Mouse (Mus musculus) bone marrow, adult 2 months (tissue): Measurements from ENCODE around the gene Coq5.

Source experiments
- CTCF ChIP-seq: fragments of 200-500 bp; IDR thresholded peaks from 2 replicates; pipeline ENCODE4 v1.5.1; 2011; ENCODE audit warnings: low read length, control low read depth; ENCODE audit not compliant: control insufficient read depth, insufficient read depth
- POLR2A ChIP-seq: fragments of 200-500 bp; IDR thresholded peaks from 2 replicates; pipeline ENCODE4 v1.6.1; 2011; ENCODE audit warnings: low read depth, mild to moderate bottlenecking, control low read depth, low read length, borderline replicate concordance; ENCODE audit not compliant: control insufficient read depth

DNA sequence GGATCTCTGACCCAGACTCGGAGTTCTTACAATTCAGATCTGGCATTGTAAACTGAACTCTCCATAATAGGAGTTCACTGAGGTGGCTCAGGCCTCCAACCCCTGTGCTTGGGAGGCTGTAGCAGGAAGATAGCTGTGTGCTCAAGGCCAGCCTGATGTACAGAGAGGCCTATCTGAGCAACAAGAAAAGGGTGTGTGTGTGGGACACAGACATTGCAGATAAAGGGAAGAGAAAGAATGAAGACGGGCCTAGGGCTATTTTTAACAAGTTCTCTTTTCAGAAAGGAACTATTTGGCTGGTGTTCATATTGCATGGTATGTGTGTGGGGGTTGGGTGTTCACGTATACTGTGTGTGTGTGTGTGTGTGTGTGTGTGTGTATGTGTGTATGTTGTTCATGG, 54.2 kb downstream of the Coq5 start:
- TF ChIP-seq CTCF = no peak
- no peak for TF ChIP-seq POLR2A
